Mouse (Mus musculus): ENCODE data around the gene Timm8a1.

Timm8a1 gene

GRCm38 (mm10) chrX:134523772-134524171 lies 17.9 kb downstream of the Timm8a1 start:
- no peak for DNase-seq

- DNase-seq, result no peak
These were observed 32.2 kb downstream of the Timm8a1 start for GRCm38 (mm10) chrX:134509473-134509872.

GRCm38 (mm10) chrX:134507977-134508376 lies 33.7 kb downstream of the Timm8a1 start:
- DNase-seq, result no peak

GRCm38 (mm10) chrX:134500651-134501050 lies 41.0 kb downstream of the Timm8a1 start:
- DNase-seq, result no peak
